Mouse (Mus musculus) layer of hippocampus, postnatal 25 days (tissue): ENCODE results near the gene Arrb1. TPM values are rescaled to one million over a fixed set of nuclear protein-coding genes. Genes with fewer than 3 reads are reported as not detected.
A peak's percentile ranks its signal among the peaks of the same experiment; 100 is the strongest.
"Not testable (repeated sequence)": the region's sequence is repeated elsewhere in the genome, so short reads cannot be mapped to it uniquely, and the experiment has no call there.

Experiments used
- DNase-seq, 2 experiments: peaks; one replicate each; pipeline ENCODE4 v3.0.0; 2022; ENCODE audit warnings: mixed read lengths in 2 of 2, low spot score in 1 of 2; ENCODE audit errors: extremely low spot score in 1 of 2
- total RNA-seq, 2 experiments: library from RNA; stranded (reverse); gene quantifications; 2 replicates each; pipeline ENCODE4 v1.2.3; 2021

Gene Arrb1
- total RNA-seq, result 100 to 1,000 TPM; 135 to 152 TPM

- DNase-seq, result peak; percentile 58 to 70
Measured at GRCm38 (mm10) chr7:99534901-99535735, at the start of gene Arrb1. TSS of gene Arrb1 (plus strand) at chr7:99535466.

- DNase-seq, result no peak
Measured at GRCm38 (mm10) chr7:99489708-99490107, 45.6 kb upstream of the Arrb1 start.

GRCm38 (mm10) chr7:99499128-99499527 is 36.1 kb upstream of the Arrb1 start:
- no peak for DNase-seq

- DNase-seq, result peak; percentile 70 to 92
Measured at GRCm38 (mm10) chr7:99500201-99500600, 35.1 kb upstream of the Arrb1 start.

- no peak for DNase-seq
Measured at GRCm38 (mm10) chr7:99500655-99501054, 34.6 kb upstream of the Arrb1 start.

- DNase-seq, result no peak
Measured at GRCm38 (mm10) chr7:99501148-99501547, 34.1 kb upstream of the Arrb1 start.

GRCm38 (mm10) chr7:99504556-99504955 is 30.7 kb upstream of the Arrb1 start:
- DNase-seq, result no peak

GRCm38 (mm10) chr7:99508187-99508586 is 27.1 kb upstream of the Arrb1 start:
- DNase-seq, result not testable (repeated sequence)

- DNase-seq, result peak; percentile 57
Measured at GRCm38 (mm10) chr7:99510087-99510501, 25.2 kb upstream of the Arrb1 start.

- DNase-seq, result no peak
Measured at GRCm38 (mm10) chr7:99516092-99516813, 19.0 kb upstream of the Arrb1 start.

- DNase-seq, result no peak
Measured at GRCm38 (mm10) chr7:99516814-99517157, 18.5 kb upstream of the Arrb1 start.

- no peak for DNase-seq
Measured at GRCm38 (mm10) chr7:99518954-99519644, 16.2 kb upstream of the Arrb1 start.

- no peak for DNase-seq
Measured at GRCm38 (mm10) chr7:99523121-99523520, 12.1 kb upstream of the Arrb1 start.

GRCm38 (mm10) chr7:99523837-99524236 is 11.4 kb upstream of the Arrb1 start:
- DNase-seq, result no peak

GRCm38 (mm10) chr7:99528547-99528946 is 6.7 kb upstream of the Arrb1 start:
- DNase-seq, result no peak

- no peak for DNase-seq
Measured at GRCm38 (mm10) chr7:99529410-99529809, 5.9 kb upstream of the Arrb1 start.

- DNase-seq, result no peak
Measured at GRCm38 (mm10) chr7:99531408-99531970, 3.8 kb upstream of the Arrb1 start.

- no peak for DNase-seq
Measured at GRCm38 (mm10) chr7:99532526-99532925, 2.7 kb upstream of the Arrb1 start.

- DNase-seq, result no peak
Measured at GRCm38 (mm10) chr7:99533600-99533999, 1.7 kb upstream of the Arrb1 start.

GRCm38 (mm10) chr7:99534501-99534900 is 765 bp upstream of the Arrb1 start:
- no peak for DNase-seq
